Mouse (Mus musculus): ENCODE results near the gene Clcn5. TPM values are rescaled to one million over a fixed set of nuclear protein-coding genes. Genes with fewer than 3 reads are reported as not detected.

The Clcn5 gene
- polyA plus RNA-seq, 1 experiment from 2014 or later = 8.4 TPM

MicroRNA genes within 50 kb of the gene (microRNA counts, 519-probe panel; counts per million panel counts)
- 4,176 counts per million, percentile 71 among the panel's probes with 10 or more counts for microRNA mmu-miR-188-3p
- not detected for microRNA mmu-miR-188-5p
- microRNA mmu-miR-362-3p = 2,988 counts per million, percentile 33 among the panel's probes with 10 or more counts
- microRNA mmu-miR-362-5p = 2,418 counts per million, percentile 22 among the panel's probes with 10 or more counts
- 3,992 counts per million, percentile 63 among the panel's probes with 10 or more counts for microRNA mmu-miR-500
- 1,707 counts per million, percentile 11 among the panel's probes with 10 or more counts for microRNA mmu-miR-501-3p
- microRNA mmu-miR-501-5p = 2,368 counts per million, percentile 20 among the panel's probes with 10 or more counts
- microRNA mmu-miR-532-3p = 3,339 counts per million, percentile 43 among the panel's probes with 10 or more counts
- microRNA mmu-miR-532-5p = 3,774 counts per million, percentile 58 among the panel's probes with 10 or more counts

Small RNA genes lying within 50 kb of the gene (microRNA-seq; reads per million reads assigned to microRNA genes)
- gene Mir188 (603 reads per million, percentile 76 among the genes with 10 or more reads in this experiment), gene Mir362 (36.8 reads per million, percentile 41 among the genes with 10 or more reads in this experiment), gene Mir500 (75.0 reads per million, percentile 51 among the genes with 10 or more reads in this experiment), gene Mir501 (292 reads per million, percentile 69 among the genes with 10 or more reads in this experiment), gene Mir532 (760 reads per million, percentile 78 among the genes with 10 or more reads in this experiment)

Other genes starting within 250 kb of the Clcn5 start
- 1.5 and 1.9 TPM in 2 replicates for gene Usp27x, start 56.5 kb upstream of the Clcn5 start, polyA plus RNA-seq (2015; fragmentation: Nextera tagmentation; extraction: Ambion mirVana)